Mouse (Mus musculus) bone marrow macrophage, adult 2 months (primary cell): ENCODE data around the gene Itpr3.

Experiments used
- CTCF ChIP-seq: IDR thresholded peaks from 2 replicates; pipeline ENCODE4 v1.5.1; 2012; ENCODE audit warnings: low read depth, mild to moderate bottlenecking, low read length, moderate library complexity
- POLR2A ChIP-seq: IDR thresholded peaks from 2 replicates; pipeline ENCODE4 v1.6.1; 2012; ENCODE audit warnings: mild to moderate bottlenecking, low read depth, low read length, borderline replicate concordance

DNA sequence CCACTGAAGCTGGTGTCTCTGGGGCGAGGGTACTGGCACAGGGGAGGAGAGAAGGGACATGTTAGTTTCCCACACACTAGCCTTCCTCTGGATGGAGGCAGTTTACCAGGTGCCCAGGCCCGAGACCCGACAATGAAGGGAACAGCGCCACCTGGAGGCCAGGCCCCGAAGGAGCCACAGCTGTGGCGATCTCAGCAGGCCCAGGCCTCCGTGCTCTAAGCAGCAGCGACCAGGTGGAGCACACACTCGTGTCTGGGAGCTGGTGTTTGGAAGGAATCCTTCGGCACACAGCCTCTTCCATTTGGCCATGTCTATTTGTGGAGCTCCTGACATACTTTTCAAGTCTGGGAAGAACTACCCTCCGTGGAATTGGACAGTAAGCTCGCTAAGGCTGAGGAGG, 68.1 kb downstream of the Itpr3 start:
- peak; percentile 82 for TF ChIP-seq CTCF
- no peak for TF ChIP-seq POLR2A
